Mouse (Mus musculus): ENCODE data around the gene Kcnh7.

GRCm38 (mm10) chr2:62997692-62998091 is 186.4 kb downstream of the Kcnh7 start:
- TF ChIP-seq CTCF (IDR thresholded peaks at IDR 0.05; ENCODE audit: control insufficient read depth, insufficient read depth, insufficient read length) (no peak), CEBPB (IDR thresholded peaks at IDR 0.05; ENCODE audit: low read depth) (no peak), USF1 (IDR thresholded peaks at IDR 0.05; ENCODE audit: low read depth) (no peak)

All from C2C12 (cell line).